Mouse (Mus musculus) spleen, postnatal 10 days (tissue): ENCODE data around the gene Tpo.
A peak's percentile ranks its signal among the peaks of the same experiment; 100 is the strongest.

Experiments
- DNase-seq, 2 experiments: peaks; one replicate each; pipeline ENCODE4 v3.0.0; 2021 to 2022; ENCODE audit warnings: low spot score in 2 of 2

Gene Tpo

GRCm38 (mm10) chr12:30132524-30132923, at the start of gene Tpo:
Gene Tpo (minus strand): TSS chr12:30132624.
- no peak for DNase-seq

GRCm38 (mm10) chr12:30181721-30182120, 49.3 kb upstream of the Tpo start:
- no peak for DNase-seq

GRCm38 (mm10) chr12:30179623-30180022, 47.2 kb upstream of the Tpo start:
- no peak for DNase-seq

- DNase-seq = no peak
Measured at GRCm38 (mm10) chr12:30177966-30178365, 45.5 kb upstream of the Tpo start.

- DNase-seq = no peak
Measured at GRCm38 (mm10) chr12:30177529-30177928, 45.1 kb upstream of the Tpo start.

GRCm38 (mm10) chr12:30168491-30168890, 36.1 kb upstream of the Tpo start:
- DNase-seq = no peak

GRCm38 (mm10) chr12:30164538-30164937, 32.1 kb upstream of the Tpo start:
- DNase-seq = no peak

- DNase-seq = no peak
Measured at GRCm38 (mm10) chr12:30164005-30164404, 31.6 kb upstream of the Tpo start.

GRCm38 (mm10) chr12:30161731-30162406, 29.4 kb upstream of the Tpo start:
- no peak for DNase-seq

GRCm38 (mm10) chr12:30160475-30160874, 28.1 kb upstream of the Tpo start:
- no peak for DNase-seq

GRCm38 (mm10) chr12:30159788-30160187, 27.4 kb upstream of the Tpo start:
- DNase-seq = no peak

GRCm38 (mm10) chr12:30154079-30154673, 21.8 kb upstream of the Tpo start:
- no peak for DNase-seq

- no peak for DNase-seq
Measured at GRCm38 (mm10) chr12:30142085-30142484, 9.7 kb upstream of the Tpo start.

- DNase-seq = no peak
Measured at GRCm38 (mm10) chr12:30129411-30129716, 3.1 kb downstream of the Tpo start.

GRCm38 (mm10) chr12:30128561-30129410, 3.6 kb downstream of the Tpo start:
- DNase-seq = peak in 1 of 2 experiments; percentile 14

GRCm38 (mm10) chr12:30122347-30122746, 10.1 kb downstream of the Tpo start:
- no peak for DNase-seq

- DNase-seq = no peak
Measured at GRCm38 (mm10) chr12:30112271-30112670, 20.2 kb downstream of the Tpo start.

- no peak for DNase-seq
Measured at GRCm38 (mm10) chr12:30109646-30110605, 22.5 kb downstream of the Tpo start.

GRCm38 (mm10) chr12:30102891-30103565, 29.4 kb downstream of the Tpo start:
- no peak for DNase-seq

- DNase-seq = no peak
Measured at GRCm38 (mm10) chr12:30092081-30092480, 40.3 kb downstream of the Tpo start.

GRCm38 (mm10) chr12:30083971-30084370, 48.5 kb downstream of the Tpo start:
- no peak for DNase-seq
